Mouse (Mus musculus): ENCODE results near the gene Per1. TPM values are rescaled to one million over a fixed set of nuclear protein-coding genes. Genes with fewer than 3 reads are reported as not detected.
A peak's percentile ranks its signal among the peaks of the same experiment; 100 is the strongest.

The Per1 gene
- total and polyA plus RNA-seq, 3 experiments, result 36.4 to 79.8 (median 44.4) TPM

DNA sequence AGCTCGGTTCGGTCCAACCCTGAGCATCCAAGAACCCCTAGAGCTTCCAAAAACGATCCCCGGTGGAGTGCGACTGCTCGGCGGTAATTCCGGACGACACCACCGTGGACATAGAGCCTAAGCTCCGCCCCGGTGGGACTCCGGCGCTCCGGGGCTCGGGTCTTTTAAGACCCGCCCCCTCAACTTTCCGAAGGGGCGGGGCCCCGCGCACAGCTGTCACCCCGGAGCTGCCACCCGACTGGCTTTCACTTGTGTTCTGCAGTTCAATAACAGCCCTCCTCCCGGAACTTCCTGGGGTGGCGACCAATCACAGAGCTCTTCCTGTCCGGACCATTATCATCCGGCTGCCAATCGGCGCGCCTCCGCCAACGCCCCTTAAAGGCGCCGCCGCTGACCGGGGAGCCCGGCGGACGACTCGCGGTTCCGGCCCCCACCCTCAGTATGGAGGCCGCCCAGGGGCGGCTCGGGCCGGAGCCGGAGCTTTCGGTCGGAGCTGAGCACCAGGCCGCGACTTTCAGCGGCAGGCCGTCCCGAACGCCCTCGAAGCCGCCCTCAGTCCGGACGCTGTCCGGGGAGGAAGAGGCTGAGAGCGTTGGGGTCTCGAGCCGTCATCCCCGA is 35.6 kb upstream of the Per1 start, which contains the start of gene Borcs6:
Gene Borcs6, plus strand, starts transcription at position 361 of the 618 bp plus-strand sequence.
- Histone ChIP-seq H3K9ac (ENCODE audit: low read depth, low read length) (peak within 1 kb of the TSS; percentile 96), H3K79me2 (replicated peaks; ENCODE audit: control insufficient read depth, insufficient read depth, low read length) (no peaks in the 10 kb centered on the region), H3K4me1 (ENCODE audit: control insufficient read depth, insufficient read depth, low read length) (peaks cover 1% of the 10 kb centered on the region; the same call in 1 of the 2 replicates), H3K4me3 (peak within 1 kb of the TSS; percentile 97), H3K27ac (peak within 1 kb of the TSS; percentile 99), H3K36me3 (ENCODE audit: control insufficient read depth, insufficient read depth, low read length) (no peaks in the 10 kb centered on the region), H3K27me3 (ENCODE audit: control insufficient read depth, insufficient read depth, low read length) (no peaks in the 10 kb centered on the region)
- TF ChIP-seq EP300 (IDR thresholded peaks at IDR 0.05; ENCODE audit: insufficient read depth, low read depth, low read length) (0 out of 2 replicates have a peak, but pooled peaks have one; percentile 18), POLR2A (IDR thresholded peaks at IDR 0.05; ENCODE audit: insufficient read depth, low read depth, low read length) (peak; percentile 90), CTCF (IDR thresholded peaks at IDR 0.05) (no peak)
- intact Hi-C loops (cut with DNase I), result no loop called here
- under 1% methylated on average over 64 of the region's 64 CpGs for WGBS
- peak; percentile 94 to 98 for DNase-seq

DNA sequence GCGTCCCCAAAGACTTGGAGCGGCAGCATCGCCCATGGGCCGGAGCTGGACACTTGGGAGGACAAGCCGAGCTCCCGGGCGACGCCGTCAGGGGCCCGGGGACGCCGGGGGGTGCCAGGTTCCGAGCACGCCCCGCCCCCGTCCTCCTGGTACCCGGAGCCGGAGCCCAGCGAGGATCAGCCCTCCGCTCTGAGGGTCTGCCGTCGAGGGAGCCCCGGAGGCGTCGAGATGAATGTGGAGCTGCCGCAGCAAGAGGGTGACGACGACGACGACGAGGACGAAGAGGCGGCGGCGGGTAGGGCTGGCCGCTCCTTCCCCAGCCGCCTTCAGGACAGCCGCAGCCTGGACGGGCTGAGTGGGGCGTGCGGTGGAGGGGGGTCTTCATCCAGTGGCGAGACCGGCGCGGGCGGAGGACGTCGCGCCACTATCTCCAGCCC is 35.0 kb upstream of the Per1 start:
- intact Hi-C loops (cut with DNase I), result loop anchor here (5.0 to 10.0 kb wide), 2 partner anchors 187 to 265 kb away; partner anchors contain the start of genes Cntrob, Kcnab3 and Trappc1
- peak overlapping the region; percentile 99 for H3K27ac ChIP-seq

GRCm38 (mm10) chr11:69060448-69061254 is 34.4 kb upstream of the Per1 start:
- H3K36me3 ChIP-seq (ENCODE audit: control insufficient read depth, insufficient read depth, low read length), result no peaks in the 10 kb centered on the region
- no peaks in the 10 kb centered on the region for H3K27me3 ChIP-seq (ENCODE audit: control insufficient read depth, insufficient read depth, low read length)
- peak overlapping the region; percentile 97 for H3K4me3 ChIP-seq
- peak; percentile 57 to 62 for DNase-seq
- H3K27ac ChIP-seq, result peak overlapping the region; percentile 99
- no peaks in the 10 kb centered on the region for H3K79me2 ChIP-seq (replicated peaks; ENCODE audit: control insufficient read depth, insufficient read depth, low read length)
- TF ChIP-seq EP300 (IDR thresholded peaks at IDR 0.05; ENCODE audit: insufficient read depth, low read depth, low read length) (no peak), CTCF (IDR thresholded peaks at IDR 0.05) (no peak), POLR2A (IDR thresholded peaks at IDR 0.05; ENCODE audit: insufficient read depth, low read depth, low read length) (no peak)
- H3K4me1 ChIP-seq (ENCODE audit: control insufficient read depth, insufficient read depth, low read length), result peaks cover 1% of the 10 kb centered on the region; the same call in 1 of the 2 replicates
- intact Hi-C loops (cut with DNase I), result loop anchor here (5.0 to 10.0 kb wide), 2 partner anchors 187 to 264 kb away; partner anchors contain the start of genes Cntrob, Kcnab3 and Trappc1
- peak overlapping the region; percentile 96 for H3K9ac ChIP-seq (ENCODE audit: low read depth, low read length)
- 4% methylated on average over 40 of the region's 40 CpGs for WGBS

More for the DNA sequence above, 35.0 kb upstream of the Per1 start:
- WGBS, result under 1% methylated on average over 49 of the region's 49 CpGs
- peak overlapping the region; percentile 96 for H3K9ac ChIP-seq (ENCODE audit: low read depth, low read length)
- peaks cover 1% of the 10 kb centered on the region; the same call in 1 of the 2 replicates for H3K4me1 ChIP-seq (ENCODE audit: control insufficient read depth, insufficient read depth, low read length)
- H3K4me3 ChIP-seq, result peak overlapping the region; percentile 97
- H3K27me3 ChIP-seq (ENCODE audit: control insufficient read depth, insufficient read depth, low read length), result no peaks in the 10 kb centered on the region
- TF ChIP-seq POLR2A (IDR thresholded peaks at IDR 0.05; ENCODE audit: insufficient read depth, low read depth, low read length) (no peak), CTCF (IDR thresholded peaks at IDR 0.05) (no peak), EP300 (IDR thresholded peaks at IDR 0.05; ENCODE audit: insufficient read depth, low read depth, low read length) (no peak)
- no peaks in the 10 kb centered on the region for H3K79me2 ChIP-seq (replicated peaks; ENCODE audit: control insufficient read depth, insufficient read depth, low read length)
- no peak for DNase-seq
- H3K36me3 ChIP-seq (ENCODE audit: control insufficient read depth, insufficient read depth, low read length), result no peaks in the 10 kb centered on the region

GRCm38 (mm10) chr11:69061255-69061912 is 33.6 kb upstream of the Per1 start:
- H3K4me3 ChIP-seq, result peak overlapping the region; percentile 97
- H3K4me1 ChIP-seq (ENCODE audit: control insufficient read depth, insufficient read depth, low read length), result peaks cover 6% of the 10 kb centered on the region; the same call in 1 of the 2 replicates
- H3K9ac ChIP-seq (ENCODE audit: low read depth, low read length), result peak overlapping the region; percentile 96
- H3K27ac ChIP-seq, result no peak overlapping the region; the same call in 1 of the 2 replicates
- TF ChIP-seq EP300 (IDR thresholded peaks at IDR 0.05; ENCODE audit: insufficient read depth, low read depth, low read length), result no peak
- TF ChIP-seq CTCF (IDR thresholded peaks at IDR 0.05), result no peak
- no peak for TF ChIP-seq POLR2A (IDR thresholded peaks at IDR 0.05; ENCODE audit: insufficient read depth, low read depth, low read length)
- no peaks in the 10 kb centered on the region for H3K36me3 ChIP-seq (ENCODE audit: control insufficient read depth, insufficient read depth, low read length)
- no peaks in the 10 kb centered on the region for H3K27me3 ChIP-seq (ENCODE audit: control insufficient read depth, insufficient read depth, low read length)
- DNase-seq, result no peak
- intact Hi-C loops (cut with DNase I), result loop anchor here (5.0 to 10.0 kb wide), 2 partner anchors 186 to 263 kb away; partner anchors contain the start of genes Cntrob, Kcnab3 and Trappc1
- no peaks in the 10 kb centered on the region for H3K79me2 ChIP-seq (replicated peaks; ENCODE audit: control insufficient read depth, insufficient read depth, low read length)
- WGBS, result 44% methylated on average over 17 of the region's 17 CpGs

GRCm38 (mm10) chr11:69062194-69062760 is 32.7 kb upstream of the Per1 start:
- WGBS, result 2% methylated on average over 17 of the region's 17 CpGs
- intact Hi-C loops (cut with DNase I), result loop anchor here (5.0 to 10.0 kb wide), 2 partner anchors 185 to 263 kb away; partner anchors contain the start of genes Cntrob, Kcnab3 and Trappc1

More at GRCm38 (mm10) chr11:69062194-69062760, 32.7 kb upstream of the Per1 start:
- TF ChIP-seq EP300 (IDR thresholded peaks at IDR 0.05; ENCODE audit: insufficient read depth, low read depth, low read length) (peak; percentile 85; the same call in 1 of the 2 replicates), CTCF (IDR thresholded peaks at IDR 0.05) (no peak), POLR2A (IDR thresholded peaks at IDR 0.05; ENCODE audit: insufficient read depth, low read depth, low read length) (peak; percentile 62)
- peak; percentile 78 to 83 for DNase-seq
- H3K4me3 ChIP-seq, result peak overlapping the region; percentile 73
- H3K36me3 ChIP-seq (ENCODE audit: control insufficient read depth, insufficient read depth, low read length), result no peaks in the 10 kb centered on the region
- H3K27ac ChIP-seq, result peak overlapping the region; percentile 83
- peaks cover 9% of the 10 kb centered on the region; the same call in 1 of the 2 replicates for H3K4me1 ChIP-seq (ENCODE audit: control insufficient read depth, insufficient read depth, low read length)
- H3K79me2 ChIP-seq (replicated peaks; ENCODE audit: control insufficient read depth, insufficient read depth, low read length), result no peaks in the 10 kb centered on the region
- no peaks in the 10 kb centered on the region for H3K27me3 ChIP-seq (ENCODE audit: control insufficient read depth, insufficient read depth, low read length)
- H3K9ac ChIP-seq (ENCODE audit: low read depth, low read length), result no peak overlapping the region
